Mouse (Mus musculus): Measurements from ENCODE around the gene Ccdc39. TPM values are rescaled to one million over a fixed set of nuclear protein-coding genes. Genes with fewer than 3 reads are reported as not detected.

The Ccdc39 gene
- total RNA-seq, 2 experiments from 2014 or later: not detected

GRCm38 (mm10) chr3:33790975-33791374, 53.1 kb downstream of the Ccdc39 start:
- DNase-seq: no peak

Other genes starting within 250 kb of the Ccdc39 start
- 10 to 100 TPM; 10.3 to 11.7 TPM for gene Ttc14, start 44.5 kb downstream of the Ccdc39 start, total RNA-seq (2021)
- gene Fxr1, start 175.6 kb upstream of the Ccdc39 start, total RNA-seq (2021): 100 to 1,000 TPM; 381 to 419 TPM
- 100 to 1,000 TPM; 105 to 112 TPM for gene Dnajc19, start 237.0 kb upstream of the Ccdc39 start, total RNA-seq (2021)

Measured in gastrocnemius, postnatal 25 days (tissue).